Mouse (Mus musculus) stomach, embryonic 15.5 days (tissue): ENCODE data around the gene Galnt17. TPM values are rescaled to one million over a fixed set of nuclear protein-coding genes. Genes with fewer than 3 reads are reported as not detected.

Experiments
- ATAC-seq: fragments of 200-750 bp; cut with Nextera tagmentation; 2 replicates; pipeline ENCODE4 v1.8.0; 2017; ENCODE audit warnings: low read depth, moderate number of reproducible peaks, moderate TSS enrichment; ENCODE audit not compliant: insufficient read depth, low FRiP score
- H3K27ac ChIP-seq: fragments of 300-500 bp; sonication (generic); 2 replicates; pipeline ENCODE4 v1.5.1; 2015; ENCODE audit warnings: mild to moderate bottlenecking, inconsistent platforms
- H3K27me3 ChIP-seq: fragments of 300-500 bp; sonication (generic); replicated peaks from 2 replicates; pipeline ENCODE4 v1.6.1; 2015; ENCODE audit warnings: inconsistent platforms
- H3K36me3 ChIP-seq: fragments of 300-500 bp; sonication (generic); 2 replicates; pipeline ENCODE4 v1.6.1; 2015; ENCODE audit warnings: inconsistent platforms
- H3K4me1 ChIP-seq: fragments of 300-500 bp; sonication (generic); 2 replicates; pipeline ENCODE4 v1.6.1; 2015; ENCODE audit warnings: inconsistent platforms
- H3K4me2 ChIP-seq: fragments of 300-500 bp; sonication (generic); 2 replicates; pipeline ENCODE4 v1.6.1; 2015; ENCODE audit warnings: mild to moderate bottlenecking, inconsistent platforms
- H3K4me3 ChIP-seq: fragments of 300-500 bp; sonication (generic); replicated peaks from 2 replicates; pipeline ENCODE4 v1.5.1; 2015; ENCODE audit warnings: inconsistent platforms
- H3K9ac ChIP-seq: fragments of 300-500 bp; sonication (generic); 2 replicates; pipeline ENCODE4 v1.6.1; 2015; ENCODE audit warnings: inconsistent platforms
- H3K9me3 ChIP-seq: fragments of 300-500 bp; sonication (generic); 2 replicates; pipeline ENCODE4 v1.6.1; 2016; ENCODE audit warnings: inconsistent platforms
- WGBS: fragments of 180-500 bp; shearing (Covaris S2); methylation state at CpG from one replicate; pipeline ENCODE4 v1.1.7; 2015; 5-methylcytosine and 5-hydroxymethylcytosine counted together
- polyA plus RNA-seq: library from polyadenylated mRNA; unstranded; fragments of >200 nt; fragmentation: Nextera tagmentation; extraction: Ambion mirVana; gene quantifications from 2 replicates; pipeline ENCODE4 v1.2.1, GENCODE M21; 2015

The Galnt17 gene
- polyA plus RNA-seq, 1 experiment from 2014 or later, result 1.6 TPM

DNA sequence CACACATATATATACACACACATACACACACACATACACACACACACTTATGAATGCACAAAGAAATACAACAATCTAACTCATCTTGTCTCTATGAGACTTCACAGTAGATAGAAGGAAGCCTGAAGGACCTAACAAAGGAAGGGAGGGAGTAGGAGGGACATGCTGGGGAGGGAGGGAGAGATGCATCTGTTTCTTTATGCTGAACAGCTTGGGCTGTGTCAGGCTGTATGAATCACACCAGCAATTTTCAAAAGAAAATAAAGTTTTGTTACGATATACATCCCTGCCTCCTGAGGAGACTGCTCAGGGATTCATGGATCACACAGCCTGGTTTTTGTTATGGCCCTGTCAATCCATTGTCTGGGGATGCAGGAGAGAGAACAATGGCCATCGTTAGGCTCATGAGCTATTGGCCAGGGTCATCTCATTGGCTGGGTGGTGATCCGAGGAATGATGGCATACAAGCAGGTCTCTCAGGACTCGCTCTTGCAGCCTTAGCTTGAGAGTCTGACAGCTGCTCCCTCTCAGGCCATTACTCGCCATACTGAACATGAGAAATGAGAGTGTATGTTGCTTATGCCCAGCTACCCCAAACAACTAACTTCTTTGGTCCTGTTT is 194.3 kb downstream of the Galnt17 start:
- no peak overlapping the region for H3K4me2 ChIP-seq
- no peaks in the 10 kb centered on the region for H3K36me3 ChIP-seq
- no peak for ATAC-seq
- H3K9me3 ChIP-seq, result no peaks in the 10 kb centered on the region
- no peaks in the 10 kb centered on the region for H3K27me3 ChIP-seq
- no peak overlapping the region for H3K9ac ChIP-seq
- H3K4me3 ChIP-seq, result no peak overlapping the region
- H3K4me1 ChIP-seq, result no peaks in the 10 kb centered on the region
- WGBS, result 71% methylated on average over 5 of the region's 5 CpGs
- H3K27ac ChIP-seq, result no peak overlapping the region

DNA sequence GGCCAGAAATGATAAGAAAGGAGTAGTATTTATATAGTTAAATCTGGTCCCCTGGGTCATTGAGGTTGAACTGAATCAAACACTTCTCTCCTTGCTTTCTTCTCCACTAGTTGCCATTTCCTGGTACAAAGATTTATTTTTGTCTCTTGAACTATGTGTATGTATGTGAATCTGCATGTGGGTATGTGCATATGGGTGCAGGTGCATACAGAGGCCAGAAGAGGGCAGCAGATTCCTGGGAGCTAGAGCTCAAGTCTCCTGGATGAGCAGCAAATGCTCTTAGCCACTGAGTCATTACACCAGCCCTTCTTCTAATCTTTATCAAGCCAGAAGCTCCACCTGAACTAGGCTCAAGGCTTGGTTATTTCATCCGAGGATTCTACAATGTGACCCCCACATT is 201.1 kb downstream of the Galnt17 start:
- Histone ChIP-seq H3K4me2 (no peak overlapping the region), H3K4me3 (no peak overlapping the region), H3K27ac (no peak overlapping the region), H3K27me3 (no peaks in the 10 kb centered on the region), H3K9me3 (no peaks in the 10 kb centered on the region), H3K4me1 (no peaks in the 10 kb centered on the region), H3K9ac (no peak overlapping the region), H3K36me3 (no peaks in the 10 kb centered on the region)
- WGBS, result 89% methylated on average over 1 of the region's 1 CpGs
- no peak for ATAC-seq

DNA sequence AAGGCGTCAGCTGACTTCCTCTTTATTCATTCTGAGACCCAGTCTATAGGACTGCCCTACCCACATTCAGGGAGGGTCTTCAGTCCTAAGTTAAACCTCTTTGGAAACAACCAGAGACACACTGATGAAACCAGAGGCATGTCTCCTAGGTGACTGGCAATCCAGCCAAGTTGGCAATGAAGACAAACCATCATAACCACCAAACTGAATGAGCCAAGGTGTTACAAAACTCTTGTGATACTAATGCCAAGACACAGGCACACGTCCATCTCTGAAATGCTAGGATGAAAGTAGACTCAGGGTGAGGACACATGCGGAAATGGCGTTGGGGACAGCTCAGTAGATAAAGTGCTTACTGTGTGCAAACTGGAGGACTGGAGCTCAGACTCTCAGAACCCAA is 211.5 kb downstream of the Galnt17 start:
- Histone ChIP-seq H3K27me3 (no peaks in the 10 kb centered on the region), H3K27ac (no peak overlapping the region), H3K4me2 (no peak overlapping the region), H3K36me3 (no peaks in the 10 kb centered on the region), H3K9ac (no peak overlapping the region), H3K4me3 (no peak overlapping the region), H3K4me1 (no peaks in the 10 kb centered on the region), H3K9me3 (no peaks in the 10 kb centered on the region)
- 88% methylated on average over 4 of the region's 4 CpGs for WGBS
- ATAC-seq, result no peak

DNA sequence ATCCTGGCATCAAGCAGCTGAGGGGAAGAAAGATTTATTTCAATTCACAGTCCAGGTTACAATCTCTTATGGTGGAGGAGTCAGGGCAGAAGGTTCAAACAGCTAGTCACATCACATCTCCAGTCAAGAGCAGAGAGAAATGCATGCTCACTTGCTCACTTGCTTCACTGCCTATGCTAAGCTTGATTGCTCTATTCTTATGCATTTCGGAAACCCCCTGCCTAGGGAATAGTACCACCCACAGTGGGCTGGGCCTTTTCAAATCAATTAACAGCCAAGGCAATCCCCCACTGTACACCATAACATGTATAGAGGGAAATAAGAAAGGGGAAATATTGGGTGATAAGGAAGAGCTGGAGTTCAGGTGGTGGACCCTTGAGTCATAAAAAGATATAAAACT is 212.7 kb downstream of the Galnt17 start:
- Histone ChIP-seq H3K9ac (no peak overlapping the region), H3K27me3 (no peaks in the 10 kb centered on the region), H3K9me3 (no peaks in the 10 kb centered on the region), H3K27ac (no peak overlapping the region), H3K4me3 (no peak overlapping the region), H3K36me3 (no peaks in the 10 kb centered on the region), H3K4me2 (no peak overlapping the region), H3K4me1 (no peaks in the 10 kb centered on the region)
- no peak for ATAC-seq
- 85% methylated on average over 1 of the region's 1 CpGs for WGBS

DNA sequence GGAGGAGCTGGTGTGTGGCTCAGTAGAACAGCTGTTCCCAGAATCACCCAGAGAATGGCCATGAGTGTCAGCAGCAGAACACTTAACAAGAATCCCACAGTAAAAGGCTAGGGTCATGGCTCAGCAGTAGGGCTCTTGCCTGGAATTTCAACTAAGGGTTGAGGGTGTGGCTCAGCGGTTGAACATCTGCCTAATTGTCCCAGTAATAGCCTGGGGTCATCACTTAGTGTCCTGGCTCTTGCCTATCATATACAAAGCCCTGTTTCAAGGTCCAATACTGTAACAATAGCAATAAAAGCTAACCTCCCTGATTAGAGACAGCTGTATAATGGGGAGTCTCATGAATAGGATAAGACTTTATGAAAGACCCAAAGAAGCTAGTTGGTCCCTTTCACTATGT is 213.5 kb downstream of the Galnt17 start:
- Histone ChIP-seq H3K9ac (no peak overlapping the region), H3K27me3 (no peaks in the 10 kb centered on the region), H3K4me1 (no peaks in the 10 kb centered on the region), H3K4me3 (no peak overlapping the region), H3K4me2 (no peak overlapping the region), H3K27ac (no peak overlapping the region), H3K36me3 (no peaks in the 10 kb centered on the region), H3K9me3 (no peaks in the 10 kb centered on the region)
- WGBS, result 48% methylated on average over 1 of the region's 1 CpGs
- ATAC-seq, result no peak

DNA sequence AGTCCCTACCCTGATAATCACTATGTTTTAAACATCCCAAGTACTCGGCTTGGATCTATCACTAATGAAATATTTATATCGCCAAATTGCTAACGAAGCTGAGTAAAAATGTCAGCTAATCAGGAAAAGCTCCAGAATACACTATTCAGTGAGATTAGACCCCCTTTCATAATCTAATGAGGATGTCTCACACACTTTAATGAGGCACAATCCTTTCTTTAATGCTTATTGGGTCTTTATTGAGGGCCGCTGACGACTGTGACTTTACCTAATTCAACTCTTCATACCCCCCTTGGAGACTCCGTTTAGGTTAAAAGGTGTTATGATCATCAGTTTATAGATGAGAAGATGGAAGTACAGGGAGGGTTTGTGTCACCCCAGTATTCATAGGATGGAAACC is 214.2 kb downstream of the Galnt17 start:
- H3K27ac ChIP-seq, result no peak overlapping the region
- no peaks in the 10 kb centered on the region for H3K9me3 ChIP-seq
- H3K4me3 ChIP-seq, result no peak overlapping the region
- WGBS, result 77% methylated on average over 6 of the region's 6 CpGs
- no peaks in the 10 kb centered on the region for H3K27me3 ChIP-seq
- ATAC-seq, result no peak
- no peak overlapping the region for H3K4me2 ChIP-seq
- no peak overlapping the region for H3K9ac ChIP-seq
- H3K4me1 ChIP-seq, result no peaks in the 10 kb centered on the region
- H3K36me3 ChIP-seq, result no peaks in the 10 kb centered on the region

DNA sequence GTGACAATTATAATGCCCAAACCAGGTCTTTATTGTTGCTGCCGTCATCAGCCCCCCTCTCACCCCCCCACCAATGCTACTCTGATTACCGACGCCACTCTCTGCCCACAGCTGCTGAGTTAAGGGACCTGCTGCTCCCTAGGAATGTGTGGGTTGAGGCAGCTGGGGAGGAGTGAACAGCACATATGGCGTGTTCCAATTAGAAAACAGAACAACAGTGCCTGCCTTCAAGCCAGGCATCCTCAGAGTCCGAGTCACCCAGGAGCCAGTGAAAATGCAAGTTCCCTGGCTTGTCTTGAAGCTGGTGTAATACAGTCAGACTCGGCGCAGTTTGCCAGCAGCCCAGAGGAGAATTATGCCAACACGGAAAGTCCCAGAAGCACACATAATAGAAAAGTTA is 218.4 kb downstream of the Galnt17 start:
- H3K4me1 ChIP-seq, result no peaks in the 10 kb centered on the region
- 58% methylated on average over 8 of the region's 8 CpGs for WGBS
- no peak overlapping the region for H3K4me3 ChIP-seq
- H3K9ac ChIP-seq, result no peak overlapping the region
- no peak overlapping the region for H3K4me2 ChIP-seq
- no peaks in the 10 kb centered on the region for H3K27me3 ChIP-seq
- no peaks in the 10 kb centered on the region for H3K9me3 ChIP-seq
- no peaks in the 10 kb centered on the region for H3K36me3 ChIP-seq
- H3K27ac ChIP-seq, result no peak overlapping the region
- ATAC-seq, result no peak

DNA sequence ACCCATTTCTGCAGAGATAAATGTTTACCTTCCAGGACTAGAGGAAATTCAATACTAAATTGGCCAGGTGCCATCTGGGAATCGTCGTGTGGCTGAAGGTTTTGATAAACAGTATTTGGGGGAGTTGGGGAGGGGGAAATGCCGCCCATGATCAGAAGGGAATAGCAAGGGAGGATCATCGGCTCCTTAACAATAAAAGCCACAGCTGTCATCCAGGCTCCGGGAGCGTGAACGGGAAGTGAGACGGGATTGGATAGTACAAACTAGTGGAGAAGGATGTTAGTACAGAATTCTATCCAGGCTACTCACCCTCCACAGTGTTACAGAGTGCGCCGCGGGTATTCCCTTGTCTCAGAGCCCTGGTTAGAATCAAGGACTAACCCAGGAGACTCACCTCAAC is 219.4 kb downstream of the Galnt17 start:
- Histone ChIP-seq H3K27me3 (no peaks in the 10 kb centered on the region), H3K4me1 (no peaks in the 10 kb centered on the region), H3K27ac (no peak overlapping the region), H3K4me2 (peak overlapping the region; percentile 40), H3K9me3 (no peaks in the 10 kb centered on the region), H3K36me3 (no peaks in the 10 kb centered on the region), H3K9ac (no peak overlapping the region), H3K4me3 (no peak overlapping the region)
- ATAC-seq, result no peak; the same call in 1 of the 2 replicates
- 31% methylated on average over 11 of the region's 11 CpGs for WGBS

DNA sequence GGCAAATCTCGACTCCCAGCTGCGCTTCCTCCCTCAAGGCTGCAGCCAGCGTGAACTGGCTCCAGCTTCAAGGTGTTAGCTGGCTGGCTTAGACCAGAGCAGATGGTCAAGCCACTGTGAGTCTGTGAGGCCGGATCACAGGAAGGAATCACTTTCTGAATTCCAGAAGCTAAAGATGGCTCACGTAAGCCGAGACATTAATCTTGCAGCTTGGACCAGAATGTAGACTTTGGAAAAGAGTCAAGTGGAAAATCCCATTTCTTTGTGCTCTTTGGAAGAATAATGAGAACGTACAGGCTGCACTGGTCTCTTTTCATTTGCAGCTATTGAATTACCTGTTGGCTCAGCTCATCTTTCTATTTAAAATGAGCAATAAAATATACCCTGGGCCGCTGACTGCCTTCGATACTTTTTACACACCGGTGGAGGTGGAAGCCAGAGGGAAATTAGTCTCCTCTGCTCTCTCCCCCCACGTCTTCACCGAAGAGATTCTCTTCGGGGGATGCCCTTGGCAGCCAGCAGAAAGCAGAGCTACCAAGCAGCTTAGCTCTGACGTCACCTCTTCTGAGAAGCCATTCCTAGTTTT is 225.1 kb downstream of the Galnt17 start:
- Histone ChIP-seq H3K9me3 (no peaks in the 10 kb centered on the region), H3K36me3 (no peaks in the 10 kb centered on the region), H3K4me1 (no peaks in the 10 kb centered on the region), H3K4me2 (no peak overlapping the region), H3K27me3 (no peaks in the 10 kb centered on the region), H3K9ac (no peak overlapping the region), H3K27ac (no peak overlapping the region), H3K4me3 (no peak overlapping the region)
- peak; percentile 53; the same call in 1 of the 2 replicates for ATAC-seq
- WGBS, result 34% methylated on average over 14 of the region's 14 CpGs

DNA sequence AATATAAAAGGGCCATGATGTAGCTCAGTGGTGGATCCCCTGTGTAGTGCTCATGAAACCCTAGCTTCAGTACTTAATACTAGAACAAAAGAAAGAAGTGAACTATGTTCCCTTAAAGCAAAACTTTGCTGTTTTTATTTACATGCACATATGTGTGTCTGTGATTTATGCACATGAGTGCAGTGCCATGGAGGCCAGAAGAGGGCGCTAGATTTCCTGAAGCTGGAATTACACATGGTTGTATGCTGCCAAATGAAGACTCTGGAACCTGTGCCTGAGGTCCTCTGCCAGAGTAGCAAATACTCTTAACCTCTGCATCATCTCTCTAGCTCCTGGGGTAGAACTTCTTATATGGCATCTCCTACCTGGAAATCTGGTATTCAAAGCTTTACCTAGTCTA is 230.6 kb downstream of the Galnt17 start:
- H3K27me3 ChIP-seq, result no peaks in the 10 kb centered on the region

DNA sequence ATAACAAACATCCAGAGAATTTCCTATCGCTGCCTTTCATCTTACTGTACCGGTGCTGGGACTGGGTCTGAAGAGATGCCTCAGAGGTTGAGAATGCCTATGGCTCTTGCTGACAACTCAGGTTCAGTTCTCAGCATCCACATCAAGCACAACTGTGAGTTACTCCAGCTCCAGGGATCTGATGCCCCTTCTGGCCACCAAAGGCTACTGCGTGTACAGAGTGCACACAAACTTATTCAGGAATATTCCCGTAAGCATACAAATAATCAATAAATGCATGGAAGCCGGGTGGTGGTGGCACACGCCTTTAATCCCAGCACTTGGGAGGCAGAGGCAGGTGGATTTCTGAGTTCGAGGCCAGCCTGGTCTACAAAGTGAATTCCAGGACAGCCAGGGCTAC is 232.5 kb downstream of the Galnt17 start:
- Histone ChIP-seq H3K4me1 (no peaks in the 10 kb centered on the region), H3K4me2 (no peak overlapping the region), H3K36me3 (no peaks in the 10 kb centered on the region), H3K9ac (no peak overlapping the region), H3K9me3 (no peaks in the 10 kb centered on the region), H3K4me3 (no peak overlapping the region), H3K27me3 (no peaks in the 10 kb centered on the region), H3K27ac (no peak overlapping the region)
- ATAC-seq, result no peak
- WGBS, result 92% methylated on average over 7 of the region's 7 CpGs

More for the DNA sequence above, 230.6 kb downstream of the Galnt17 start:
- H3K4me1 ChIP-seq, result no peaks in the 10 kb centered on the region
- H3K9me3 ChIP-seq, result no peaks in the 10 kb centered on the region
- no peak overlapping the region for H3K4me2 ChIP-seq
- 33% methylated on average over 1 of the region's 1 CpGs for WGBS
- H3K9ac ChIP-seq, result no peak overlapping the region
- H3K36me3 ChIP-seq, result no peaks in the 10 kb centered on the region
- no peak for ATAC-seq
- H3K27ac ChIP-seq, result no peak overlapping the region
- H3K4me3 ChIP-seq, result no peak overlapping the region

DNA sequence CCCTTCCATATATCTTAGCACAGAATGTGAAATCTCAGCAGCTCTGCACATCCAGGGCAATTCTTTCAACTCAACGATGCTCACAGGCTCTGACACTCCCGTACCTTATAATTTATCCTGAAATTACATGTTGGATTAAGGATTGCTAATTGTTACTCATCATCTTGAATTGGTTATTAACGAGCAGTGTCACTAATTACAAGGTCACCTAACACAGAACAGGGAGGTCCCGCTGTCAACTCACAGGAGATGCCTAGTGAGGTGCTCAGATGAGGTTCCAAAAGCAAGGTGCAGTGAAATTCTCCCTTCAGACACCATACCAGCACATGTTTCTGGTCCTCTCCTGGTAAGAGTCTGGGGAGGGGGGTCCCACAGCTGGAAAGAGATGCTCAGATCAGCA is 234.0 kb downstream of the Galnt17 start:
- H3K9me3 ChIP-seq, result no peaks in the 10 kb centered on the region
- H3K4me2 ChIP-seq, result no peak overlapping the region
- no peaks in the 10 kb centered on the region for H3K27me3 ChIP-seq
- WGBS, result 74% methylated on average over 4 of the region's 4 CpGs
- H3K36me3 ChIP-seq, result no peaks in the 10 kb centered on the region
- no peak overlapping the region for H3K9ac ChIP-seq
- ATAC-seq, result no peak
- H3K27ac ChIP-seq, result no peak overlapping the region
- H3K4me3 ChIP-seq, result no peak overlapping the region
- no peaks in the 10 kb centered on the region for H3K4me1 ChIP-seq

DNA sequence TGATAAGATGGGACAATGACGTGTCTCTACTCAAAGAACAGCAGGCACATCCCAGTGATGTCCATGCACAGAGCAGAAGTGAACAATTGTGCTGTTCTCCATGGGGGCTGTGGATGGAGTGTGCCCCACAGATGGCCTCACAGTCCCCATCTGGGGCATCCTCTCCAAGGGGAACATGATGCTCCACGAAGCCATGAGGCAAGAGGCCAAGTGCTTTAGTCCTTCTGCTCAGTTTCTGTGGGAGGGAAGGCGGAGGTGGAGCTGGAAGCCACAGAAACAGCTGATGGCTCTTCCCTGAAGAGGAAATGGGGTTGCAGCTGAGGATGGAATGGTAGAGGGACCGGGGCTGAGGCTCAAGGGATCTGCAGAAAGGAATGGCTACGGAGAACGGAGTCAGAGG is 243.1 kb downstream of the Galnt17 start:
- ATAC-seq, result no peak
- Histone ChIP-seq H3K9me3 (no peaks in the 10 kb centered on the region), H3K27ac (no peak overlapping the region), H3K4me3 (no peak overlapping the region), H3K36me3 (no peaks in the 10 kb centered on the region), H3K9ac (no peak overlapping the region), H3K4me1 (no peaks in the 10 kb centered on the region), H3K4me2 (no peak overlapping the region), H3K27me3 (no peaks in the 10 kb centered on the region)
- whole genome bisulfite sequencing, result 78% methylated on average over 6 of the region's 6 CpGs
